Mouse (Mus musculus) ES-E14 (cell line): ENCODE measurements at regions not wholly inside any gene's neighbourhood (a gene's known extent, or its start where the extent isn't known, plus 50 kb on each side); places are given as distances from the start of the nearest gene placed in this dataset.

Source experiments
- DNase-seq: peaks from one replicate; pipeline ENCODE4 v3.0.0-alpha.2; 2013; ENCODE audit warnings: low read depth, low spot score
- H3K27ac ChIP-seq: 2 replicates; pipeline ENCODE4 v1.5.1; 2012; ENCODE audit warnings: low read depth, mild to moderate bottlenecking, low read length, moderate library complexity, mixed read lengths; ENCODE audit not compliant: poor library complexity, insufficient read depth, severe bottlenecking
- H3K36me3 ChIP-seq: 2 replicates; pipeline ENCODE4 v1.6.1; 2012; ENCODE audit warnings: mild to moderate bottlenecking, low read length, moderate library complexity, mixed read lengths; ENCODE audit not compliant: control insufficient read depth, poor library complexity, insufficient read depth, severe bottlenecking
- H3K4me1 ChIP-seq, 2 experiments: fragments of 150-350 bp in 1 of 2; sonication (generic) in 1 of 2; 2 replicates each; pipeline ENCODE4 v1.6.1; 2012; ENCODE audit warnings: low read length in 2 of 2, mild to moderate bottlenecking in 1 of 2, mixed read lengths in 1 of 2; ENCODE audit not compliant: control insufficient read depth in 2 of 2, insufficient read depth in 2 of 2, poor library complexity in 1 of 2
- H3K4me3 ChIP-seq, 2 experiments: fragments of 150-350 bp in 1 of 2; sonication (generic) in 1 of 2; 2 replicates each; pipeline ENCODE4 v1.5.1; 2012; ENCODE audit warnings: low read length in 2 of 2, low read depth in 1 of 2, mild to moderate bottlenecking in 1 of 2, mixed read lengths in 1 of 2; ENCODE audit not compliant: insufficient read depth in 1 of 2, poor library complexity in 1 of 2, severe bottlenecking in 1 of 2
- H3K9ac ChIP-seq: 2 replicates; pipeline ENCODE4 v1.6.1; 2012; ENCODE audit warnings: low read depth, mild to moderate bottlenecking, low read length, mixed read lengths; ENCODE audit not compliant: poor library complexity, insufficient read depth, severe bottlenecking
- H3K9me3 ChIP-seq: fragments of 150-350 bp; sonication (generic); 2 replicates; pipeline ENCODE4 v1.6.1; 2012; ENCODE audit warnings: low read depth, mild to moderate bottlenecking, low read length; ENCODE audit not compliant: control insufficient read depth, insufficient read depth
- CHD2 ChIP-seq: IDR thresholded peaks from 2 replicates; pipeline ENCODE4 v1.6.1; 2014; ENCODE audit warnings: mild to moderate bottlenecking, low read depth, low read length, inconsistent platforms
- HCFC1 ChIP-seq: IDR thresholded peaks from 2 replicates; pipeline ENCODE4 v1.6.1; 2012; ENCODE audit warnings: low read length, inconsistent platforms, borderline replicate concordance; ENCODE audit not compliant: insufficient read depth
- MAFK ChIP-seq: IDR thresholded peaks from 2 replicates; pipeline ENCODE4 v1.6.1; 2014; ENCODE audit warnings: mild to moderate bottlenecking, low read depth, low read length, inconsistent platforms; ENCODE audit not compliant: insufficient read depth
- ZC3H11A ChIP-seq: IDR thresholded peaks from 2 replicates; pipeline ENCODE4 v1.6.1; 2012; ENCODE audit warnings: low read depth, mild to moderate bottlenecking, inconsistent platforms, low read length, borderline replicate concordance
- ZNF384 ChIP-seq: IDR thresholded peaks from 2 replicates; pipeline ENCODE4 v1.6.1; 2012; ENCODE audit warnings: low read depth, low read length, inconsistent platforms
- in situ Hi-C, 2 experiments: fragments of 600-800 bp; cut with MboI; formaldehyde crosslinking; loops; one replicate each; pipeline ENCODE4 v1.15.1; 2025; ENCODE audit warnings: low sequenced_read_pairs in 2 of 2, inconsistent platforms in 1 of 2; ENCODE audit not compliant: unreplicated experiment in 2 of 2

GRCm38 (mm10) chr1:152167716-152168115, 77.8 kb upstream of the 1700025G04Rik start:
- in situ Hi-C loops, result no loop called here
- Histone ChIP-seq H3K9ac (no peak overlapping the region), H3K27ac (no peak overlapping the region), H3K9me3 (no peaks in the 10 kb centered on the region), H3K4me3 (no peak overlapping the region), H3K36me3 (no peaks in the 10 kb centered on the region), H3K4me1 (no peaks in the 10 kb centered on the region; a peak in 1 of 4 replicates)
- no peak for TF ChIP-seq ZNF384
- no peak for TF ChIP-seq HCFC1
- no peak for TF ChIP-seq CHD2
- no peak for TF ChIP-seq MAFK
- no peak for TF ChIP-seq ZC3H11A
- no peak for DNase-seq

GRCm38 (mm10) chr1:152165490-152165905, 75.6 kb upstream of the 1700025G04Rik start:
- Histone ChIP-seq H3K9ac (no peak overlapping the region), H3K9me3 (no peaks in the 10 kb centered on the region), H3K4me1 (no peaks in the 10 kb centered on the region; a peak in 1 of 4 replicates), H3K36me3 (no peaks in the 10 kb centered on the region), H3K4me3 (no peak overlapping the region), H3K27ac (no peak overlapping the region)
- DNase-seq, result no peak
- TF ChIP-seq MAFK (no peak), ZC3H11A (no peak), HCFC1 (no peak), CHD2 (no peak), ZNF384 (no peak)
- in situ Hi-C loops, result no loop called here

- in situ Hi-C loops, result no loop called here
- TF ChIP-seq MAFK, result no peak
- TF ChIP-seq CHD2, result no peak
- no peak for TF ChIP-seq HCFC1
- TF ChIP-seq ZNF384, result no peak
- no peak for TF ChIP-seq ZC3H11A
- no peak for DNase-seq
- no peaks in the 10 kb centered on the region for H3K9me3 ChIP-seq
- no peak overlapping the region for H3K4me3 ChIP-seq
- H3K36me3 ChIP-seq, result no peaks in the 10 kb centered on the region
- no peak overlapping the region for H3K9ac ChIP-seq
- no peaks in the 10 kb centered on the region; a peak in 1 of 4 replicates for H3K4me1 ChIP-seq
- H3K27ac ChIP-seq, result no peak overlapping the region
These were observed 75.0 kb upstream of the 1700025G04Rik start for GRCm38 (mm10) chr1:152164843-152165489.

GRCm38 (mm10) chr1:152164212-152164611, 74.3 kb upstream of the 1700025G04Rik start:
- in situ Hi-C loops, result no loop called here
- no peak for TF ChIP-seq CHD2
- no peak for TF ChIP-seq MAFK
- TF ChIP-seq ZC3H11A, result no peak
- TF ChIP-seq ZNF384, result no peak
- TF ChIP-seq HCFC1, result no peak
- no peak for DNase-seq
- Histone ChIP-seq H3K36me3 (no peaks in the 10 kb centered on the region), H3K9me3 (no peaks in the 10 kb centered on the region), H3K9ac (no peak overlapping the region), H3K4me3 (no peak overlapping the region), H3K27ac (no peak overlapping the region), H3K4me1 (no peaks in the 10 kb centered on the region)

GRCm38 (mm10) chr1:152152474-152152873, 62.5 kb upstream of the 1700025G04Rik start:
- TF ChIP-seq ZNF384 (no peak), HCFC1 (no peak), CHD2 (no peak), MAFK (no peak), ZC3H11A (no peak)
- Histone ChIP-seq H3K36me3 (no peaks in the 10 kb centered on the region), H3K27ac (no peak overlapping the region), H3K9ac (no peak overlapping the region), H3K4me1 (no peaks in the 10 kb centered on the region), H3K9me3 (no peaks in the 10 kb centered on the region), H3K4me3 (no peak overlapping the region)
- in situ Hi-C loops, result no loop called here
- DNase-seq, result no peak
